Mouse (Mus musculus) midbrain, embryonic 15.5 days (tissue): ENCODE results near the gene Miga1. TPM values are rescaled to one million over a fixed set of nuclear protein-coding genes. Genes with fewer than 3 reads are reported as not detected.
A peak's percentile ranks its signal among the peaks of the same experiment; 100 is the strongest.

Source experiments
- ATAC-seq: fragments of 200-750 bp; cut with Nextera tagmentation; replicated peaks from 2 replicates; pipeline ENCODE4 v1.8.0; 2017; ENCODE audit warnings: moderate TSS enrichment
- H3K27ac ChIP-seq: fragments of 300-500 bp; sonication (generic); 2 replicates; pipeline ENCODE4 v1.5.1; 2015; ENCODE audit warnings: mild to moderate bottlenecking, inconsistent platforms
- H3K27me3 ChIP-seq: fragments of 300-500 bp; sonication (generic); replicated peaks from 2 replicates; pipeline ENCODE4 v1.6.1; 2015; ENCODE audit warnings: inconsistent platforms
- H3K36me3 ChIP-seq: fragments of 300-500 bp; sonication (generic); replicated peaks from 2 replicates; pipeline ENCODE4 v1.6.1; 2015; ENCODE audit warnings: inconsistent platforms
- H3K4me1 ChIP-seq: fragments of 300-500 bp; sonication (generic); 2 replicates; pipeline ENCODE4 v1.6.1; 2015; ENCODE audit warnings: inconsistent platforms
- H3K4me2 ChIP-seq: fragments of 300-500 bp; sonication (generic); 2 replicates; pipeline ENCODE4 v1.6.1; 2015; ENCODE audit warnings: inconsistent platforms, mild to moderate bottlenecking, moderate library complexity
- H3K4me3 ChIP-seq: fragments of 300-500 bp; sonication (generic); 2 replicates; pipeline ENCODE4 v1.5.1; 2015; ENCODE audit warnings: mild to moderate bottlenecking, inconsistent platforms
- H3K9ac ChIP-seq: fragments of 300-500 bp; sonication (generic); 2 replicates; pipeline ENCODE4 v1.6.1; 2015; ENCODE audit warnings: mild to moderate bottlenecking, inconsistent platforms
- H3K9me3 ChIP-seq: fragments of 300-500 bp; sonication (generic); 2 replicates; pipeline ENCODE4 v1.6.1; 2016; ENCODE audit warnings: inconsistent platforms
- WGBS: fragments of 180-500 bp; shearing (Covaris S2); methylation state at CpG from one replicate; pipeline ENCODE4 v1.1.7; 2015; ENCODE audit warnings: mixed read lengths; 5-methylcytosine and 5-hydroxymethylcytosine counted together
- polyA plus RNA-seq: library from polyadenylated mRNA; unstranded; fragments of >200 nt; fragmentation: Nextera tagmentation; extraction: Ambion mirVana; gene quantifications from 2 replicates; pipeline ENCODE4 v1.2.1, GENCODE M21; 2015

The Miga1 gene
- 19.1 and 21.7 TPM in 2 replicates for polyA plus RNA-seq

- Histone ChIP-seq H3K27ac (peak within 1 kb of the TSS; percentile 76), H3K4me1 (peaks cover 5% of the 10 kb centered on the region), H3K36me3 (peaks cover 13% of the 10 kb centered on the region; the same call in 1 of the 2 replicates), H3K27me3 (no peaks in the 10 kb centered on the region), H3K9ac (peak within 1 kb of the TSS; percentile 51), H3K4me3 (peak within 1 kb of the TSS; percentile 66), H3K4me2 (peak within 1 kb of the TSS; percentile 46), H3K9me3 (no peaks in the 10 kb centered on the region)
- peak; percentile 96 for ATAC-seq
- WGBS = 3% methylated on average over 54 of the region's 54 CpGs
Measured at GRCm38 (mm10) chr3:152339862-152340557, at the start of gene Miga1. Miga1 (minus strand) TSS chr3:152340407.

GRCm38 (mm10) chr3:152384106-152384505, 43.9 kb upstream of the Miga1 start:
- Histone ChIP-seq H3K36me3 (peaks cover 45% of the 10 kb centered on the region), H3K9me3 (no peaks in the 10 kb centered on the region), H3K4me1 (no peaks in the 10 kb centered on the region), H3K9ac (no peak overlapping the region), H3K27ac (no peak overlapping the region), H3K27me3 (no peaks in the 10 kb centered on the region), H3K4me2 (no peak overlapping the region), H3K4me3 (no peak overlapping the region)
- 74% methylated on average over 11 of the region's 11 CpGs for WGBS
- ATAC-seq = no peak

- no peak for ATAC-seq
- Histone ChIP-seq H3K9me3 (no peaks in the 10 kb centered on the region), H3K4me2 (no peak overlapping the region), H3K27me3 (no peaks in the 10 kb centered on the region), H3K36me3 (peaks cover 45% of the 10 kb centered on the region), H3K4me1 (no peaks in the 10 kb centered on the region), H3K4me3 (no peak overlapping the region), H3K9ac (no peak overlapping the region), H3K27ac (no peak overlapping the region)
- 92% methylated on average over 4 of the region's 4 CpGs for WGBS
Measured at GRCm38 (mm10) chr3:152376063-152376462, 35.9 kb upstream of the Miga1 start.

DNA sequence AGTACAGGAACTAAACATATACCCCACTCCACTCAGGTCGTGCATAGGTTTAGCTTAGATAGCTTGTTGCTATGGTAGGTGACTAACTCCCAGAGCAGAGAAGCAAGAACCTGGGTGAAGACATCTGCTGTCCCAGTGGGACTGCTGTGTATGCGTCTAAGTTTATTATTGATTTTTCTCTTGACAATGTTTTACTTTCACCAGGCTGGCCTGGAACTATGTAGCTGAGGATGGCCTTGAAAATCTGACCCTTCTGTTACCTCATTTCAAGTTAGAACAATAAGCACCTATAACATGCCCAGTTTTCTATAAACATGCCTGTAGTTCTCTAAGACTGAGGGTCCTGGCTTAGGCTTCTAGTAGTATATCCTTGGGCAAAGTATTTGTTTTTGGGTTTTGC, 24.0 kb upstream of the Miga1 start:
- Histone ChIP-seq H3K27me3 (no peaks in the 10 kb centered on the region), H3K4me2 (no peak overlapping the region), H3K4me3 (no peak overlapping the region), H3K27ac (no peak overlapping the region), H3K9ac (no peak overlapping the region), H3K9me3 (no peaks in the 10 kb centered on the region), H3K36me3 (peaks cover 60% of the 10 kb centered on the region), H3K4me1 (no peaks in the 10 kb centered on the region)
- 82% methylated on average over 2 of the region's 2 CpGs for WGBS
- no peak for ATAC-seq

GRCm38 (mm10) chr3:152359151-152359550, 18.9 kb upstream of the Miga1 start:
- Histone ChIP-seq H3K9me3 (no peaks in the 10 kb centered on the region), H3K4me2 (no peak overlapping the region), H3K4me1 (no peaks in the 10 kb centered on the region), H3K9ac (no peak overlapping the region), H3K27ac (no peak overlapping the region), H3K4me3 (no peak overlapping the region), H3K36me3 (peaks cover 24% of the 10 kb centered on the region), H3K27me3 (no peaks in the 10 kb centered on the region)
- 83% methylated on average over 7 of the region's 7 CpGs for whole genome bisulfite sequencing
- ATAC-seq = no peak

GRCm38 (mm10) chr3:152356751-152357150, 16.5 kb upstream of the Miga1 start:
- no peak overlapping the region for H3K27ac ChIP-seq
- 81% methylated on average over 9 of the region's 9 CpGs for WGBS
- no peak overlapping the region for H3K9ac ChIP-seq
- peaks cover 13% of the 10 kb centered on the region for H3K4me1 ChIP-seq
- no peaks in the 10 kb centered on the region for H3K27me3 ChIP-seq
- no peaks in the 10 kb centered on the region for H3K9me3 ChIP-seq
- H3K4me2 ChIP-seq = no peak overlapping the region
- ATAC-seq = no peak
- no peak overlapping the region for H3K4me3 ChIP-seq
- H3K36me3 ChIP-seq = 0 out of 2 replicates have a peak, but pooled peaks cover 4% of the 10 kb centered on the region

DNA sequence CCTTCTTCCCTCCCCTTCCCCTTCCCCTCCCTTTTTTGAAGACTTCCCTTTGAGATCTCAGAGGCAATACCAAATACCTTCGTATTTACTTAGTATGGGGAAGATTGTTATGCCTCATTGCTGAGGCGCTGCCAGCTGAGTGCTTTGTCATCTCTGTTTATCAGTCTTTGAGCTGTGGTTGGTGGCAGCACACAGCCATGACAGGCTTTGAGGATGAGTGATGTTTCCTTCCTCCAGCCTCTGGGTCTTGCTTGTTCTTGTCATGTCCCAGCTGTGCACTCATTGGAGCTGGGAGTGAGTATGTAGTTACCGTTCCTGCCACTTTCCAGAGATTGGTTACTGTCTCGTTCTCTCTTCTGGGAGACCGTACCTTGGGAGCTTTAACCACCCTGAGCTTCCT, 15.2 kb upstream of the Miga1 start:
- H3K27me3 ChIP-seq = no peaks in the 10 kb centered on the region
- 72% methylated on average over 5 of the region's 5 CpGs for WGBS
- no peaks in the 10 kb centered on the region for H3K9me3 ChIP-seq
- no peak overlapping the region for H3K4me3 ChIP-seq
- no peak overlapping the region for H3K27ac ChIP-seq
- no peak for ATAC-seq
- peaks cover 18% of the 10 kb centered on the region for H3K4me1 ChIP-seq
- no peak overlapping the region for H3K9ac ChIP-seq
- no peak overlapping the region for H3K4me2 ChIP-seq
- 0 out of 2 replicates have a peak, but pooled peaks cover 4% of the 10 kb centered on the region for H3K36me3 ChIP-seq

DNA sequence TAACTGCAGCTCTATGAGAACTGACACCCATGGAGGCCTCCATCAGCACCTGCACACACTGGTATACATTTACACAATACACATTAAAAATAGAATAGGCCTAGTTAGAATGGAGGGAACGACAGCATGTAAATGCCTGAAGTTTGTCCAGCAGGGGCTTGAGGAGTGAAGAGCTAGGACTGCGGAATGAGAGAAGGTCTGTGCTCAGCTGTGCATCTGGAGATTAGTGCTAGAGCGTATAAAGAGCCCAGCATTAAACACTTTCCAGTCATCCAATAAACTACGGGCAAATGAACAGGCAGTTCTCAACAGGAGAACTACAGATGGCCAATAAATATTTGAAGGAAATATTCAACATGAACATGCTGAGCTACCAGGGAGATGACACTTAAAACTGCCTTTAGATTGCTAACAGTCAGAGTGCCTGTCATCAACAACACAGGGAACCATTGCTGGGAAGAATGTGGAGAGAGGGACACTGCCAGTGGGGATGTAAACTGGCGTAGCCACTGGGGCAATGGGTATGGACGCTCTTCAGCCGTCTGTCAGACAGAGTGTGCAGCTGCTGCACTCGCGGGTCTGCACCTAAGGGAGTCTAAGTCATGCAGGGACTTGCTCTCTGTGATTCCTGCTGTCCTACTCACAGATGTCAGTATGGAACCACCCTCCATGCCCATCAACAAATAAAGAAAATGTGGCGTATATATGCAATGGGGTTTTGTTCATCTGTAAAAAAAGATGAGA, 13.4 kb upstream of the Miga1 start:
- Histone ChIP-seq H3K9me3 (no peaks in the 10 kb centered on the region), H3K4me3 (no peak overlapping the region), H3K9ac (no peak overlapping the region), H3K36me3 (no peaks in the 10 kb centered on the region), H3K27ac (no peak overlapping the region), H3K27me3 (no peaks in the 10 kb centered on the region), H3K4me1 (peaks cover 30% of the 10 kb centered on the region), H3K4me2 (no peak overlapping the region)
- WGBS = 61% methylated on average over 10 of the region's 10 CpGs
- ATAC-seq = no peak; the same call in 1 of the 2 replicates

DNA sequence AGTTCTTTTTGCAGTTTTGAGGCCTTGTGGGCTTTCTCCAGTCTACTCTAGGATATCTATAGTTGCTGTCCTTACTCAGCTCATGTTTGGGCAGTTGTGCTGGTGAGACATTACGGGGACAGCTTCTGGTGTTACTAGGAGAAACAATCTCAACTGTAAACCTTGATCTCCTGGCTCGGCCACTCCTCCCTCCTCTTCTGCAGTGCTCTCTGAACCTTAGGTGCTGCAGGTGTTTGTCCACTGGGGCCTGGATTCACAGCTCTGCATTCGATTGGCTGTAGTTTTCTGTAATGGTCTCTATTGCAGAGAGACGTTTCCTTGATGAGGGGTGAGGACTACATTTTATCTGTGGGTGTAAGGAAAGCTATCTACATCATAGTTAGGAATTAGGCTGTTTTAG, 12.1 kb upstream of the Miga1 start:
- Histone ChIP-seq H3K27ac (no peak overlapping the region), H3K36me3 (no peaks in the 10 kb centered on the region), H3K4me2 (no peak overlapping the region), H3K9ac (no peak overlapping the region), H3K9me3 (no peaks in the 10 kb centered on the region), H3K4me3 (no peak overlapping the region), H3K4me1 (peaks cover 41% of the 10 kb centered on the region), H3K27me3 (no peaks in the 10 kb centered on the region)
- no peak for ATAC-seq
- WGBS = 88% methylated on average over 4 of the region's 4 CpGs

- no peak overlapping the region for H3K4me2 ChIP-seq
- WGBS = 86% methylated on average over 5 of the region's 5 CpGs
- no peak for ATAC-seq
- no peak overlapping the region for H3K9ac ChIP-seq
- H3K4me1 ChIP-seq = peaks cover 46% of the 10 kb centered on the region
- no peak overlapping the region for H3K4me3 ChIP-seq
- H3K36me3 ChIP-seq = no peaks in the 10 kb centered on the region
- H3K27ac ChIP-seq = no peak overlapping the region
- no peaks in the 10 kb centered on the region for H3K27me3 ChIP-seq
- H3K9me3 ChIP-seq = no peaks in the 10 kb centered on the region
Measured at GRCm38 (mm10) chr3:152350966-152351365, 10.8 kb upstream of the Miga1 start.

DNA sequence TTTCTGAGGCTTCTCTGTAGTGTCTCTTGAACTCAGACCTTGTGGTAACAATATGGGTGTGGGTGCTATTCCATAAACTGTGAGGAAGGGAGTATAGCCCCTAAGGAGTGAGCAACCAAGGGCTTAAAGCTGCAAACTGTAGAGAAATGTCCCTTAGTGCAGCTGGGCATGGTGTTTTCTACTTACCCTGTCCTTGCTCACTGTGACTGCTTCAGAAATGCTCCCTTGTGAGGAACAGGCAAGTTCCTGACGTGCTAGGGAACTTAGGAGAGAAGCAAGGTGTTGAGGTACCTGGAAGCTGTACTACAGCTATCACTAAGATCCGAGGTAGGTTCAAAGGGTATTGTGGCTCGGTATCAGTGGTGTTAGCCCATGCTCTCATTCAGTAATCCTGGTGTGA, 10.2 kb upstream of the Miga1 start:
- H3K4me3 ChIP-seq = no peak overlapping the region
- no peaks in the 10 kb centered on the region for H3K36me3 ChIP-seq
- ATAC-seq = no peak
- H3K9ac ChIP-seq = no peak overlapping the region
- 85% methylated on average over 3 of the region's 3 CpGs for whole genome bisulfite sequencing
- H3K9me3 ChIP-seq = no peaks in the 10 kb centered on the region
- H3K27me3 ChIP-seq = no peaks in the 10 kb centered on the region
- no peak overlapping the region for H3K27ac ChIP-seq
- H3K4me2 ChIP-seq = no peak overlapping the region
- peaks cover 46% of the 10 kb centered on the region for H3K4me1 ChIP-seq

DNA sequence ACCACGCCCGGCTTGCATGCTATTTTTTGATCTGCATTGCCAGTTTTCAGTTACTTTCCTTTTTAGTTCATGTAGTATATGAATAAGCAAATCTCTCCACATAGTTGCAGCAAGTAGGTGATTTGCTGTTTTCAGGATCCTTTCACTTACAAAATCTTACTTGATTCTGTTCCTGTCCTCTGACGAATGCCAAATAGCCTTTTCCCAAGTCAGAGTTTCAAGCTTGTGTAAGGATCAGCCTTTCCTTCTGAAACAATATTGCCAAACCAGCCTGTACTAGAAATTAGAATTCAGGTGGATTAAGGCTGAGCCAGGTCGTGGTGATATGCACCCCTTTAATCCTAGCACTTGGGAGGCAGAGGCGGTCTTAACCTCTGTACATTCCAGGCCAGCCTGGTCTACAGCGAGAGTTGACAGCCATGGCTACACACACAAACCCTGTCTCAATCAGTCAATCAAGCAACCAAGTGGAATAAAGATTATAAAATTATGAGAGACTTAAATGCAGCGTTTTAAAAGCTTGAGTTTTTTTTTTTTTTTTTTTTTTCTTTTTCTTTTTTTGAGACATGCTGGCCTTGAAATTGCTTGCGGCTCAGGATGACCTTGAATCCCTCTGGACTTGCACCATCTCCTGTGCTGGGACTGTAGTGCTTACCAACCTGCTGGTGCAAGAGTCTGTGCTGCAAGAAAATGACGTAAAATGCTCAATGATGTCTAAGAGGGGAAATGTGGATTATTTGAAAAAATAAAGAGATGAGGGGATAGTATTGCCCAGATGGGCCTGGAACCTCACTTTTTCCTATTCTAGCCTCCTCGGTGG, 8.0 kb upstream of the Miga1 start:
- Histone ChIP-seq H3K4me2 (peak overlapping the region; percentile 51; the same call in 1 of the 2 replicates), H3K36me3 (no peaks in the 10 kb centered on the region), H3K9ac (no peak overlapping the region), H3K4me1 (peaks cover 40% of the 10 kb centered on the region), H3K27me3 (no peaks in the 10 kb centered on the region), H3K9me3 (no peaks in the 10 kb centered on the region), H3K27ac (no peak overlapping the region), H3K4me3 (no peak overlapping the region)
- no peak for ATAC-seq
- 86% methylated on average over 10 of the region's 10 CpGs for WGBS
